Mouse (Mus musculus) small intestine, adult 2 months (tissue): ENCODE results near the gene Il12rb2.

ENCODE experiments used
- CTCF ChIP-seq: fragments of 200-500 bp; IDR thresholded peaks from 2 replicates; pipeline ENCODE4 v1.5.1; 2012; ENCODE audit warnings: low read depth, mild to moderate bottlenecking, control low read depth, inconsistent platforms, low read length, moderate library complexity, mixed read lengths; ENCODE audit not compliant: insufficient replicate concordance, insufficient read length; ENCODE audit errors: extremely low read depth
- POLR2A ChIP-seq: fragments of 200-500 bp; IDR thresholded peaks from 2 replicates; pipeline ENCODE4 v1.6.1; 2012; ENCODE audit warnings: low read depth, mild to moderate bottlenecking, control low read depth, inconsistent platforms, low read length, moderate library complexity

DNA sequence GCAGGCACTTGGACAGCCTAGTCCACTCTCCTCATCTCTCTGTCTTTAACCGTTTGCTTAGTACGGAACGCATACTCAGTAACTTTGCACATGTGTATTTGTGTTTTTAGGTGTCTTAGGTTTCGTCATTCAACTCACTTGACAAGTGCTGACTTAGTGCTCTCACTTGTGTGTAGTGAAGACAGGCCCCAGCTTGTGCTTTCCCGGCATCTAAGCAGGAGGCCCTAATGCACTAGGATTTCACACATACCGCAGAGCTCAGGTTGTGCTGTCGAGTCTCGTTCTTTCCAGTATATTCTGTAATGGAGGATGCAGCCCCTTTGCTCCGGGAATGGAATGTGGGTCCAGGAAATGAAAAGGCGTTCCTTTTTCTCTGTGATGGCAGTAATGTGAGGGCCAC is 72.8 kb downstream of the Il12rb2 start:
- TF ChIP-seq CTCF (no peak), POLR2A (no peak)
